Mouse (Mus musculus) bone marrow, adult 2 months (tissue): ENCODE data around the gene 4930519G04Rik. TPM values are rescaled to one million over a fixed set of nuclear protein-coding genes. Genes with fewer than 3 reads are reported as not detected.
"Not testable (repeated sequence)": the region's sequence is repeated elsewhere in the genome, so short reads cannot be mapped to it uniquely, and the experiment has no call there.

Source experiments
- H3K27ac ChIP-seq: fragments of 200-500 bp; 2 replicates; pipeline ENCODE4 v1.5.1; 2012; ENCODE audit warnings: low read depth, mild to moderate bottlenecking, control low read depth, inconsistent platforms, low read length; ENCODE audit not compliant: control insufficient read depth, poor library complexity, insufficient read depth
- H3K4me1 ChIP-seq: fragments of 200-500 bp; 2 replicates; pipeline ENCODE4 v1.6.1; 2011; ENCODE audit warnings: low read length; ENCODE audit not compliant: control insufficient read depth, insufficient read depth
- H3K4me3 ChIP-seq: fragments of 200-500 bp; replicated peaks from 2 replicates; pipeline ENCODE3; 2011; ENCODE audit warnings: mild to moderate bottlenecking, low read depth, low read length, control low read depth; ENCODE audit not compliant: control insufficient read depth
- CTCF ChIP-seq: fragments of 200-500 bp; IDR thresholded peaks from 2 replicates; pipeline ENCODE4 v1.5.1; 2011; ENCODE audit warnings: low read length, control low read depth; ENCODE audit not compliant: control insufficient read depth, insufficient read depth
- POLR2A ChIP-seq: fragments of 200-500 bp; IDR thresholded peaks from 2 replicates; pipeline ENCODE4 v1.6.1; 2011; ENCODE audit warnings: low read depth, mild to moderate bottlenecking, control low read depth, low read length, borderline replicate concordance; ENCODE audit not compliant: control insufficient read depth
- WGBS: fragments of 180-500 bp; shearing (Covaris S2); methylation state at CpG from one replicate; pipeline ENCODE4 v1.1.7; 2018; 5-methylcytosine and 5-hydroxymethylcytosine counted together
- polyA plus RNA-seq: library from polyadenylated mRNA; stranded (reverse); fragments of >200 nt; gene quantifications from 2 replicates; pipeline ENCODE4 v1.2.4, GENCODE M21; 2011; ENCODE audit warnings: low replicate concordance; ENCODE audit not compliant: missing spikeins, insufficient read depth, insufficient read length

4930519G04Rik gene
- polyA plus RNA-seq, 1 experiment = not detected

- 79% methylated on average over 12 of the region's 12 CpGs for WGBS
- no peak within 1 kb of the TSS for H3K4me3 ChIP-seq
- H3K4me1 ChIP-seq = no peaks in the 10 kb centered on the region
- H3K27ac ChIP-seq = no peak within 1 kb of the TSS
- TF ChIP-seq CTCF (no peak), POLR2A (no peak)
These were observed 5.1 kb downstream of the 4930519G04Rik start, which contains the start of gene Gm9936 for GRCm38 (mm10) chr5:114858582-114858981. TSS of gene Gm9936 (minus strand) at chr5:114858682.

DNA sequence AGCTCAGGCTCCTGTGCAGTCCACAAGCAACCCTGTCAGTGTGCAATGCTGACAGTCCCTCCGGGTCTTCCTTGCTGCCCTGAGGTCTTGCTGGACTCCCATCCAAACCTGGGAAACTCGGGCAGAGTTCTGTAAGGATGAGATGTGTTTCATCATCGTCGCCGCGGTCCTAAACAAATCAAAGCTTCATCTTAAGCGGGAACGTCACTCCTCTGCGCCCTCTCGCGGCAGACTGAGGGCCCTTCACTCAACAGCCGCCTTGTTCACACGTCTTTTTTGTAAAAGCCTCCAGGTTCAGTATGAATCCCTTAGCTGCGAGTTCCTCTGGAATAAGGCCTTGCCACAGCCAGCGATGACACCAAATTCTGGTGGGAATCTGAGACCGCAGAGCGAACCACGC is 5.8 kb downstream of the 4930519G04Rik start:
- TF ChIP-seq CTCF (peak; percentile 85), POLR2A (no peak)
- Histone ChIP-seq H3K4me1 (no peaks in the 10 kb centered on the region), H3K27ac (no peak overlapping the region), H3K4me3 (no peak overlapping the region)
- WGBS = 7% methylated on average over 18 of the region's 18 CpGs

- WGBS = 56% methylated on average over 6 of the region's 6 CpGs
- H3K27ac ChIP-seq = no peak overlapping the region
- TF ChIP-seq CTCF (no peak), POLR2A (no peak)
- H3K4me3 ChIP-seq = no peak overlapping the region
- H3K4me1 ChIP-seq = no peaks in the 10 kb centered on the region; the same call in 1 of the 2 replicates
These were observed 8.3 kb downstream of the 4930519G04Rik start for GRCm38 (mm10) chr5:114861730-114862129.

DNA sequence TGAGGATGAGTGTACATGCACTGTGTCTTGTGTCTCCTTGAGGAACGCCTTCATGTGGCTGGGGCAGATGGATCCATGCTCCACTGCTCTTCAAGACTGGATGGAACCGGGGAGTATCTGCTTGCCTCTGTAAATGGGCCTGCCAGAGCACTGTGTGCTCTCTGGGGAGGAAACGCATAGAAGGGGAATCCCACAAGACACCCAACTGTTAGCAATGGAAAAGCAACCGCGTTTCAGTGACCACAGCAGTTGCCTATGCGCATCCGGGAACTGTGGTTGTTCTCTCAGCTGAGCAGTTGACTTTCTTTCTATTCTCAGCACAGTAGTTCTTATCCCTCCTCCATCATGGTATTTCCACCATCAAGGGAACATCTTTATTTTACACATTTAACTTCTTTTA is 11.3 kb downstream of the 4930519G04Rik start:
- Histone ChIP-seq H3K4me1 (no peaks in the 10 kb centered on the region; the same call in 1 of the 2 replicates), H3K27ac (peak overlapping the region; percentile 12), H3K4me3 (no peak overlapping the region)
- 45% methylated on average over 7 of the region's 7 CpGs for WGBS
- TF ChIP-seq POLR2A (no peak), CTCF (0 out of 2 replicates have a peak, but pooled peaks have one; percentile 14)

DNA sequence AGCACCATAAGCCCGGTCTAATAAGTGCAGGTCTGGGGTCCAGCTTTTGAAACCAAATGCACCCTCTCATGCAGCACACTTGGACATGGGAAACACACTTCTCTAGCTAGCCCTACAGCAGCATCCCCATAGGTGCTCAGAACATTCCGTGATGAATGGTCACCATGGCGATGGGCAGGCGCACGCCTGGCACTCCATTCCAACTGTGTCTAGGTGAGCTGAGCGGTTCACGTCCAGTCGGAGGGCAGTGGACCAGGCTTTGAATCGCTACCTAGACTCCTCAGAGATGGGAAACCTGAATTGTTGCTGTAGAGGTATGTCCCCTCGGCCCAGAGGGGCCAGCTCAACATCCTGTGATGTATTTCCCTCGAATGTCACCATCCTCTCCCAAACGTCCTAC is 11.8 kb downstream of the 4930519G04Rik start:
- H3K27ac ChIP-seq = peak overlapping the region; percentile 12; the same call in 1 of the 2 replicates
- H3K4me3 ChIP-seq = no peak overlapping the region
- no peaks in the 10 kb centered on the region; the same call in 1 of the 2 replicates for H3K4me1 ChIP-seq
- no peak for TF ChIP-seq CTCF
- 85% methylated on average over 12 of the region's 12 CpGs for whole genome bisulfite sequencing

- H3K4me3 ChIP-seq = no peak overlapping the region
- H3K27ac ChIP-seq = no peak overlapping the region; the same call in 1 of the 2 replicates
- TF ChIP-seq POLR2A (no peak), CTCF (peak; percentile 63)
- 41% methylated on average over 6 of the region's 6 CpGs for WGBS
- peaks cover 1% of the 10 kb centered on the region for H3K4me1 ChIP-seq
These were observed 22.4 kb downstream of the 4930519G04Rik start for GRCm38 (mm10) chr5:114875858-114876257.

DNA sequence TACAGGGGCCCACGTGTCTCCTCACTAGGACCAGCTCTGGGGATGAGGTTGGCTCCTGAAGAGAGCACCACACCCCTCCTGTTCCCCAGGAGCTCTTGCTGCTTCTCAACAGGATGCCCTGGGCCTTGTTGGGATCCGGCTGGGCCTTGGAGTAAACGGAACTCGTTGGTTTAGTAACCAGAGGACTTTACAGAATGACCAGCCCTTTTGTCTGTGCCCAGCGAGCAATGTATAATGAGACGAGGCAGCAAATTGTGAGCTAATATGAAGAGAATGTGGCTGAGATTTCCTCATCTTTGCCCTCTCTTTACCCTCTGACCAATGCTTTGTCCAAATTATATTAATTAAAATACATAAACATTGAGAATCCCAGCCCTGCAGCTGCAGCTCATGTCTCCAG is 22.9 kb downstream of the 4930519G04Rik start:
- 71% methylated on average over 6 of the region's 6 CpGs for WGBS
- peaks cover 1% of the 10 kb centered on the region for H3K4me1 ChIP-seq
- H3K4me3 ChIP-seq = no peak overlapping the region
- TF ChIP-seq POLR2A = no peak
- TF ChIP-seq CTCF = no peak
- H3K27ac ChIP-seq = no peak overlapping the region; the same call in 1 of the 2 replicates

DNA sequence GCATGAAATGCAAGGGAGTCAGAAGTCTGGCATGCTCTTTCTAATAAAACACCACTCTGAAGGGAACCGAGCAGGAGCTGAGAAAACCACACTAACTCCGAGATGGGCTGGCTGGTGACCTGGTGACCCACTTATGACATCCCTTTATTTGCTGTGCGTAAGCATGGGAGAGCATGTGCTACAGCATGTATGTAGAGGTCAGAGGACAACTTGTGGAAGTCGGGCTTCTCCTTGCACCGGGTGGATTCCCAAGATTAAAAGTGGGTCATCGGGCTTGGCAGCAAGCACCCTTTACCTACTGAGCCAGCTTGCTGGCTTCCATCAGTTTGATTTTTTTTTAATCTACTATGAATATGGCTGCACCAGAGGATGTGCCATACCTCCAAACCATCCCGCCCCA is 24.0 kb downstream of the 4930519G04Rik start:
- Histone ChIP-seq H3K27ac (no peak overlapping the region), H3K4me1 (peaks cover 1% of the 10 kb centered on the region), H3K4me3 (no peak overlapping the region)
- TF ChIP-seq POLR2A = no peak
- TF ChIP-seq CTCF = no peak
- WGBS = 78% methylated on average over 7 of the region's 7 CpGs

- Histone ChIP-seq H3K4me1 (peaks cover 1% of the 10 kb centered on the region), H3K4me3 (no peak overlapping the region), H3K27ac (no peak overlapping the region)
- 35% methylated on average over 13 of the region's 13 CpGs for WGBS
- TF ChIP-seq POLR2A (no peak), CTCF (no peak)
These were observed 25.9 kb downstream of the 4930519G04Rik start for GRCm38 (mm10) chr5:114879399-114879798.

DNA sequence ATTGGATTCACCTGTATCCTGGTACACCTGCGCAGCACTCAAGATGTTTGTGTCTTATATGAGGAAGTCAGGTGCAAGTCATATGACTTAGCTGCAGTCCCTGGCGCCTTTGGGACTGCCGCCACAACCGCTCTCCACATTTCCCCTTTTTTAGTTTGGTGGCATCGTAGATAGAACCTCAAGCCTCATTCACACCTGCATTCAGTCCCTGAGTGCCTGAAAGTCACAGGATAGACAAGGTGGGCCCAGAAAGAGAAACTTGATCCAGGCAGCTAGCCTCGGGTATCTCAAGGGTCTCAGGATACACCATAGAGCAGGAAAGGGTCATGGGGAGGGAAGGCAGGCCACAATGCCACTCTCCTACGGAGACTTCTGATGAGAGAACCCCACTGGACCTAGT is 28.9 kb downstream of the 4930519G04Rik start:
- H3K4me1 ChIP-seq, H3K4me3 ChIP-seq: not testable (repeated sequence)
- WGBS = 33% methylated on average over 7 of the region's 7 CpGs
- peak overlapping the region; percentile 85 for H3K27ac ChIP-seq
